11 mouse cellular contexts compared by ENCODE assay signal in the genomic region with DNA sequence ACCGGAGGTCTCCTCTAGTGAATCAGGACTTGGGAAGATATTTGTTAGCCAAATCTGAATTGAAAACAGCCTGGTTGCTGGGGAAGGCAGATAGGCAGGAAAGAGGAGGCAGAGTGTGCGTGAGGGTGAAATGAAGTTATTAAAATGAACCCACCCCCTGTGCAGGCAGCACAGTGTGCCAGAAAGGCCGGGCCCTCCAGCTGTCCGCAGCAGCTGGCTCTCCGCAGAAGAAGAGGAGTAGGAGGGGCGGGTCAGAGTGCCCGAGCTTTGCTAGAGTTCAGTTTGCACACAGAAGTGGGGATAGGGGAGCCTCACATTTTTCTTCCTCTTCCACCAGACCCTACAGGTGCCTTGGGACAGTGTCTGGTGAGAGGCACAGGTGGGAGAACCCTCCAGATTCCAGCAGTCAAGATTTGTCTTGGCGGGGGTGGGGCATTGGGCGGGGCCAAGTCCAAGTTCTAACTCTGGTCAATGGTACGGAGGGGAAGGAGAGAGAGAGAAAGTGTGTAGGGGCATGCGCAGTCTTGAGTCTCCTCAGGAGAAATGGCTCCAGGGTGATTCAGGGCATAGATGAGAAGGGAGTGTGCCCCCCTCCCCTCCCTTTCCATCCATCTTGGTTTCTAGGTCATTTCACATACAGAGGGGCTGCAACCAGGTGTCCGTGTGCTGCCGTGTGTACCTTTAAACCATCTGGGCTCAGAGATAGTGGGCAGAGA. TPM values are rescaled to one million over a fixed set of nuclear protein-coding genes. Genes with fewer than 3 reads are reported as not detected.
DNase-seq lines count a peak whose midpoint lies in the region; ATAC-seq and TF ChIP-seq lines count a peak whose summit lies in the region.
"Had no signal": no experiment of that assay in that cellular context is flagged by ENCODE, and none has a peak within 500 bp of the region (broad histone marks: within the 10 kb centered on the region; RNA-seq: fewer than 3 reads in every experiment).

No protein-coding gene starts in this region.

- H3K27ac ChIP-seq in heart, embryonic 15.5 days, result no peak overlapping the region
- no peak overlapping the region for H3K27ac ChIP-seq in lung, embryonic 14.5 days (ENCODE audit: low read depth)
- no peak overlapping the region; the same call in 1 of the 2 replicates for H3K27ac ChIP-seq in intestine, embryonic 16.5 days (ENCODE audit: low read length)
- H3K27ac ChIP-seq in stomach, embryonic 16.5 days (ENCODE audit: low read length), result no peak overlapping the region
- H3K27ac ChIP-seq in thymus, adult 2 months (ENCODE audit: control insufficient read depth, insufficient read depth, low read length), result no peak overlapping the region
- H3K27ac ChIP-seq: liver, embryonic 15.5 days had no signal

- H3K27me3 ChIP-seq in heart, embryonic 15.5 days, result peaks cover 51% of the 10 kb centered on the region
- peaks cover 23% of the 10 kb centered on the region for H3K27me3 ChIP-seq in lung, embryonic 14.5 days (ENCODE audit: insufficient read depth, low read length)
- H3K27me3 ChIP-seq in intestine, embryonic 16.5 days (replicated peaks; ENCODE audit: control insufficient read depth, insufficient read depth, low read length), result peaks cover 14% of the 10 kb centered on the region
- H3K27me3 ChIP-seq in stomach, embryonic 16.5 days (ENCODE audit: control insufficient read depth, insufficient read depth, low read length), result peaks cover 11% of the 10 kb centered on the region
- peaks cover 5% of the 10 kb centered on the region; the same call in 1 of the 2 replicates for H3K27me3 ChIP-seq in thymus, adult 2 months (ENCODE audit: control insufficient read depth, insufficient read depth, low read length)

- H3K4me2 ChIP-seq in heart, embryonic 15.5 days, result peak overlapping the region; percentile 29; the same call in 1 of the 2 replicates
- peak overlapping the region; percentile 44 for H3K4me2 ChIP-seq in lung, embryonic 14.5 days
- peak overlapping the region; percentile 40 for H3K4me2 ChIP-seq in intestine, embryonic 16.5 days (ENCODE audit: low read depth, low read length)
- peak overlapping the region; percentile 41 for H3K4me2 ChIP-seq in stomach, embryonic 16.5 days (ENCODE audit: low read depth, low read length)
- H3K4me2 ChIP-seq: liver, embryonic 15.5 days had no signal

- no peaks in the 10 kb centered on the region for H3K36me3 ChIP-seq in heart, embryonic 15.5 days
- H3K36me3 ChIP-seq in lung, embryonic 14.5 days (ENCODE audit: insufficient read depth), result no peaks in the 10 kb centered on the region
- H3K36me3 ChIP-seq in intestine, embryonic 16.5 days (ENCODE audit: control insufficient read depth, insufficient read depth, low read length), result no peaks in the 10 kb centered on the region
- H3K36me3 ChIP-seq in stomach, embryonic 16.5 days (ENCODE audit: control insufficient read depth, insufficient read depth, low read length), result no peaks in the 10 kb centered on the region
- H3K36me3 ChIP-seq in thymus, adult 2 months (ENCODE audit: control insufficient read depth, insufficient read depth, low read length), result no peaks in the 10 kb centered on the region
- H3K36me3 ChIP-seq: liver, embryonic 15.5 days had no signal

- H3K4me1 ChIP-seq in heart, embryonic 15.5 days (replicated peaks), result peaks cover 16% of the 10 kb centered on the region
- H3K4me1 ChIP-seq in lung, embryonic 14.5 days (ENCODE audit: insufficient read depth), result peaks cover 4% of the 10 kb centered on the region
- peaks cover 16% of the 10 kb centered on the region for H3K4me1 ChIP-seq in intestine, embryonic 16.5 days (ENCODE audit: control insufficient read depth, insufficient read depth, low read length)
- peaks cover 10% of the 10 kb centered on the region for H3K4me1 ChIP-seq in stomach, embryonic 16.5 days (ENCODE audit: control insufficient read depth, insufficient read depth, low read length)
- no peaks in the 10 kb centered on the region for H3K4me1 ChIP-seq in thymus, adult 2 months (replicated peaks; ENCODE audit: control insufficient read depth, insufficient read depth, low read length)

- ATAC-seq in heart, embryonic 15.5 days (replicated peaks; ENCODE audit: insufficient number of reproducible peaks, insufficient read depth, low FRiP score, low read depth), result no peak
- peak; percentile 36 for ATAC-seq in lung, embryonic 14.5 days (ENCODE audit: insufficient read depth)
- ATAC-seq in intestine, embryonic 16.5 days, result 0 out of 2 replicates have a peak, but pooled peaks have one; percentile 27
- ATAC-seq in stomach, embryonic 16.5 days (ENCODE audit: insufficient read depth, low FRiP score), result peak; percentile 38; the same call in 1 of the 2 replicates

- no peaks in the 10 kb centered on the region for H3K9me3 ChIP-seq in heart, embryonic 15.5 days (replicated peaks)
- no peaks in the 10 kb centered on the region for H3K9me3 ChIP-seq in lung, embryonic 14.5 days (ENCODE audit: low read depth, low read length)
- no peaks in the 10 kb centered on the region for H3K9me3 ChIP-seq in intestine, embryonic 16.5 days (ENCODE audit: control insufficient read depth, low read length)
- no peaks in the 10 kb centered on the region for H3K9me3 ChIP-seq in stomach, embryonic 16.5 days (replicated peaks; ENCODE audit: control insufficient read depth, low read length)
- H3K9me3 ChIP-seq: liver, embryonic 15.5 days had no signal

- 53% methylated on average over 13 of the region's 13 CpGs for WGBS in heart, embryonic 15.5 days
- 37% methylated on average over 13 of the region's 13 CpGs for WGBS in lung, embryonic 14.5 days
- WGBS in intestine, embryonic 16.5 days, result 35% methylated on average over 13 of the region's 13 CpGs
- WGBS in stomach, embryonic 16.5 days, result 31% methylated on average over 13 of the region's 13 CpGs
- whole genome bisulfite sequencing in thymus, adult 2 months, result 77% methylated on average over 13 of the region's 13 CpGs

- no peak overlapping the region for H3K9ac ChIP-seq in heart, embryonic 15.5 days
- H3K9ac ChIP-seq in lung, embryonic 14.5 days, result no peak overlapping the region
- H3K9ac ChIP-seq in intestine, embryonic 16.5 days (ENCODE audit: low read depth, low read length), result 0 out of 2 replicates have a peak overlapping the region, but pooled peaks have one; percentile 5
- no peak overlapping the region for H3K9ac ChIP-seq in stomach, embryonic 16.5 days (ENCODE audit: low read length)
- H3K9ac ChIP-seq: liver, embryonic 15.5 days had no signal

- no peak for DNase-seq in heart, adult 8-10 months (ENCODE audit: low spot score)
- DNase-seq in lung, embryonic 14.5 days, result peak; percentile 62
- no peak for DNase-seq in lung, adult 18-20 months
- DNase-seq in thymus, adult 2 months, result no peak
- DNase-seq in retina, postnatal 1 day, result no peak
- DNase-seq: midbrain, embryonic 14.5 days had no signal

- H3K4me3 ChIP-seq in heart, embryonic 15.5 days, result no peak overlapping the region
- no peak overlapping the region for H3K4me3 ChIP-seq in lung, embryonic 14.5 days (ENCODE audit: low read depth, low read length)
- peak overlapping the region; percentile 31 for H3K4me3 ChIP-seq in intestine, embryonic 16.5 days (ENCODE audit: low read length)
- peak overlapping the region; percentile 23; the same call in 1 of the 2 replicates for H3K4me3 ChIP-seq in stomach, embryonic 16.5 days (replicated peaks; ENCODE audit: low read length)
- H3K4me3 ChIP-seq in thymus, adult 2 months (ENCODE audit: control insufficient read depth, insufficient read depth, low read length), result no peak overlapping the region
- H3K4me3 ChIP-seq: liver, embryonic 15.5 days had no signal

- no peak for TF ChIP-seq CTCF in lung, embryonic 14.5 days (IDR thresholded peaks at IDR 0.05; ENCODE audit: low read depth)
- no peak for TF ChIP-seq CTCF in thymus, adult 2 months (IDR thresholded peaks at IDR 0.05; ENCODE audit: borderline replicate concordance, control insufficient read depth, extremely low read depth, insufficient read depth, low read length, poor library complexity)

- no peak for TF ChIP-seq POLR2A in thymus, adult 2 months (IDR thresholded peaks at IDR 0.05; ENCODE audit: control insufficient read depth, extremely low read depth, insufficient read depth, low read length, poor library complexity)

RNA-seq across cellular contexts. Expression of gene Nxph3, which starts 6.0 kb away (rescaled TPM):
- 0.08 and 0.16 TPM in 2 replicates for polyA plus RNA-seq in heart, embryonic 15.5 days (2015; fragmentation: Nextera tagmentation; extraction: Ambion mirVana)
- total RNA-seq in heart, adult 8-10 months (2022), result under 1 TPM; 0.41 to 0.76 (median 0.50) TPM
- polyA plus RNA-seq in lung, embryonic 14.5 days (2014; fragmentation: Nextera tagmentation; extraction: Ambion mirVana), result 0.18 and 0.28 TPM in 2 replicates
- 0.32 and 0.37 TPM in 2 replicates for polyA plus RNA-seq in intestine, embryonic 16.5 days (2015; fragmentation: Nextera tagmentation; extraction: Ambion mirVana)
- 0.50 and 0.62 TPM in 2 replicates for polyA plus RNA-seq in stomach, embryonic 16.5 days (2015; fragmentation: Nextera tagmentation; extraction: Ambion mirVana)
- polyA plus RNA-seq in thymus, adult 2 months (2012; rRNA removed), result 0.22 and 0.34 TPM in 2 replicates
- total RNA-seq: granulocyte monocyte progenitor cell, adult 5-6 weeks had no signal

Comparison
In these comparisons a context has a peak if more than half of its experiments do, and no peak if none do; other contexts are left out.
1. H3K4me3 ChIP-seq: peak in intestine, embryonic 16.5 days (single experiment) and stomach, embryonic 16.5 days (single experiment); none in heart, embryonic 15.5 days (single experiment), lung, embryonic 14.5 days (single experiment) and thymus, adult 2 months (single experiment).
2. Peak in every context shown above with its lines, with median percentiles within 50 percentile points of each other: H3K4me2 ChIP-seq.